ENCODE assay signal across 8 mouse cellular contexts in genomic region chr15:77036320-77036988, GRCm38 (mm10). TPM values are rescaled to one million over a fixed set of nuclear protein-coding genes. Genes with fewer than 3 reads are reported as not detected.
A peak's percentile ranks its signal among the peaks of the same experiment; 100 is the strongest.
DNase-seq lines count a peak whose midpoint lies in the region; ATAC-seq and TF ChIP-seq lines count a peak whose summit lies in the region.

No protein-coding gene starts in this region.

- H3K4me3 ChIP-seq in heart, embryonic 14.5 days (ENCODE audit: control insufficient read depth in 1 of 2, insufficient read depth in 1 of 2, low read depth in 1 of 2, low read length in 2 of 2), result no peak overlapping the region
- no peak overlapping the region for H3K4me3 ChIP-seq in kidney, postnatal 0 days (replicated peaks; ENCODE audit: low read depth, low read length)

- H3K36me3 ChIP-seq in heart, embryonic 14.5 days (ENCODE audit: control insufficient read depth, insufficient read depth, low read length), result no peaks in the 10 kb centered on the region
- H3K36me3 ChIP-seq in kidney, postnatal 0 days (ENCODE audit: insufficient read depth, low read length), result no peaks in the 10 kb centered on the region

- H3K27ac ChIP-seq in heart, embryonic 14.5 days (replicated peaks in 1 of 2; ENCODE audit: control insufficient read depth in 1 of 2, insufficient read depth in 1 of 2, low read depth in 2 of 2, low read length in 2 of 2), result peak overlapping the region; percentile 98 to 100
- H3K27ac ChIP-seq in kidney, postnatal 0 days, result peak overlapping the region; percentile 81

- no peaks in the 10 kb centered on the region for H3K27me3 ChIP-seq in heart, embryonic 14.5 days (ENCODE audit: control insufficient read depth, insufficient read depth, low read length)
- no peaks in the 10 kb centered on the region for H3K27me3 ChIP-seq in kidney, postnatal 0 days (ENCODE audit: insufficient read depth, low read length)

- peak; percentile 33; the same call in 1 of the 2 replicates for ATAC-seq in heart, embryonic 14.5 days (ENCODE audit: insufficient number of reproducible peaks, insufficient read depth, low FRiP score, low read depth)
- peak; percentile 69 for ATAC-seq in kidney, postnatal 0 days (replicated peaks; ENCODE audit: low FRiP score, low read depth)

- peak overlapping the region; percentile 70 for H3K9ac ChIP-seq in heart, embryonic 14.5 days (ENCODE audit: low read length)
- 0 out of 2 replicates have a peak overlapping the region, but pooled peaks have one; percentile 6 for H3K9ac ChIP-seq in kidney, postnatal 0 days (ENCODE audit: low read depth, low read length)

- peak overlapping the region; percentile 44 for H3K4me2 ChIP-seq in heart, embryonic 14.5 days (ENCODE audit: low read length)
- H3K4me2 ChIP-seq in kidney, postnatal 0 days (ENCODE audit: low read length), result no peak overlapping the region

- H3K9me3 ChIP-seq in heart, embryonic 14.5 days (ENCODE audit: control insufficient read depth, low read length), result no peaks in the 10 kb centered on the region
- H3K9me3 ChIP-seq in kidney, postnatal 0 days (replicated peaks; ENCODE audit: low read length), result no peaks in the 10 kb centered on the region

- DNase-seq in layer of hippocampus, postnatal 10 days (ENCODE audit: low spot score in 2 of 2), result peak; percentile 25 to 34
- no peak for DNase-seq in layer of hippocampus, adult 9-11 months
- DNase-seq in cerebellum, postnatal 36 days, result peak; percentile 38 to 48
- DNase-seq in kidney, postnatal 0 days (ENCODE audit: low spot score), result peak; percentile 82
- DNase-seq in mesoderm, embryonic 11.5 days (ENCODE audit: low read depth, low spot score), result peak; percentile 13
- no peak for DNase-seq in spleen, adult 18-20 months
- no peak for DNase-seq in natural killer cell, adult 2 months (ENCODE audit: low spot score in 2 of 2)

- no peak for TF ChIP-seq CTCF in kidney, postnatal 0 days (IDR thresholded peaks at IDR 0.05; ENCODE audit: low read depth)

- peaks cover 49 to 55% of the 10 kb centered on the region in 2 experiments for H3K4me1 ChIP-seq in heart, embryonic 14.5 days (ENCODE audit: control insufficient read depth in 2 of 2, insufficient read depth in 2 of 2, low read length in 2 of 2)
- H3K4me1 ChIP-seq in kidney, postnatal 0 days (replicated peaks; ENCODE audit: insufficient read depth, low read length), result peaks cover 22% of the 10 kb centered on the region

- 48% methylated on average over 11 of the region's 11 CpGs for WGBS in heart, embryonic 14.5 days
- WGBS in kidney, postnatal 0 days, result 41% methylated on average over 11 of the region's 11 CpGs

RNA-seq across cellular contexts. Expression of gene Apol6, which starts 8.1 kb away (rescaled TPM):
- under 1 TPM in 1 of 2 experiments, not detected in 1; 0.25 TPM for total RNA-seq in layer of hippocampus, postnatal 10 days (2021)
- polyA plus RNA-seq in heart, embryonic 14.5 days (2014; fragmentation: Nextera tagmentation; extraction: Ambion mirVana), result 0.19 TPM in 2 replicates
- 0.08 TPM in 1 of 2 replicates, not detected in the other for polyA plus RNA-seq in kidney, postnatal 0 days (2015; fragmentation: Nextera tagmentation; extraction: Ambion mirVana)

RNA-seq across cellular contexts. Expression of gene Mb, which starts 14.0 kb away (rescaled TPM):
- total RNA-seq in layer of hippocampus, postnatal 10 days (2021), result under 1 TPM; 0.31 to 0.57 TPM
- polyA plus RNA-seq in heart, embryonic 14.5 days (2014; fragmentation: Nextera tagmentation; extraction: Ambion mirVana), result 807 and 810 TPM in 2 replicates
- polyA plus RNA-seq in kidney, postnatal 0 days (2015; fragmentation: Nextera tagmentation; extraction: Ambion mirVana), result 0.62 and 0.76 TPM in 2 replicates

Comparison
In these comparisons a context has a peak if more than half of its experiments do, and no peak if none do; other contexts are left out.
1. DNase-seq: peak in layer of hippocampus, postnatal 10 days (2 of 2), cerebellum, postnatal 36 days (2 of 2), kidney, postnatal 0 days (single experiment) and mesoderm, embryonic 11.5 days (single experiment); none in layer of hippocampus, adult 9-11 months (single experiment), spleen, adult 18-20 months (0 of 2) and natural killer cell, adult 2 months (0 of 2).
2. RNA of gene Mb, which starts 14.0 kb away (polyA plus RNA-seq): 807 to 810 TPM in heart, embryonic 14.5 days; 0.62 to 0.76 TPM in kidney, postnatal 0 days; every median in the first group is over 100 times any median in the second.